Mouse (Mus musculus) intestine, postnatal 0 days (tissue): ENCODE results near the gene Ablim1. TPM values are rescaled to one million over a fixed set of nuclear protein-coding genes. Genes with fewer than 3 reads are reported as not detected.

Experiments
- ATAC-seq: fragments of 200-750 bp; cut with Nextera tagmentation; 2 replicates; pipeline ENCODE4 v1.8.0; 2017; ENCODE audit warnings: mild to moderate bottlenecking, moderate TSS enrichment, moderate library complexity
- H3K27ac ChIP-seq: fragments of 300-500 bp; sonication (generic); 2 replicates; pipeline ENCODE4 v1.5.1; 2014; ENCODE audit warnings: mild to moderate bottlenecking, low read depth, low read length, moderate library complexity
- H3K27me3 ChIP-seq: fragments of 300-500 bp; sonication (generic); replicated peaks from 2 replicates; pipeline ENCODE4 v1.6.1; 2014; ENCODE audit warnings: low read length, mixed read lengths; ENCODE audit not compliant: control insufficient read depth, insufficient read depth
- H3K36me3 ChIP-seq: fragments of 300-500 bp; sonication (generic); 2 replicates; pipeline ENCODE4 v1.6.1; 2014; ENCODE audit warnings: mild to moderate bottlenecking, moderate library complexity; ENCODE audit not compliant: control insufficient read depth, insufficient read depth
- H3K4me1 ChIP-seq: fragments of 300-500 bp; sonication (generic); replicated peaks from 2 replicates; pipeline ENCODE4 v1.6.1; 2014; ENCODE audit warnings: antibody characterized with exemption, low read length, mixed read lengths; ENCODE audit not compliant: control insufficient read depth, insufficient read depth
- H3K4me2 ChIP-seq: fragments of 300-500 bp; sonication (generic); replicated peaks from 2 replicates; pipeline ENCODE4 v1.6.1; 2014; ENCODE audit warnings: low read depth, mild to moderate bottlenecking, moderate library complexity
- H3K4me3 ChIP-seq: fragments of 300-500 bp; sonication (generic); 2 replicates; pipeline ENCODE4 v1.5.1; 2014; ENCODE audit warnings: low read depth, low read length
- H3K9ac ChIP-seq: fragments of 300-500 bp; sonication (generic); 2 replicates; pipeline ENCODE4 v1.6.1; 2014; ENCODE audit warnings: mild to moderate bottlenecking, low read depth, low read length
- H3K9me3 ChIP-seq: fragments of 300-500 bp; sonication (generic); 2 replicates; pipeline ENCODE4 v1.6.1; 2016; ENCODE audit warnings: mixed run types; ENCODE audit not compliant: control insufficient read depth
- CTCF ChIP-seq: sonication (generic); IDR thresholded peaks from 2 replicates; pipeline ENCODE4 v1.5.1; 2016; ENCODE audit warnings: low read depth, mild to moderate bottlenecking, control low read depth, antibody characterized with exemption, moderate library complexity
- WGBS: fragments of 180-500 bp; shearing (Covaris S2); extraction: QIAGEN DNeasy Blood & Tissue Kit; methylation state at CpG from one replicate; pipeline ENCODE4 v1.1.7; 2014; 5-methylcytosine and 5-hydroxymethylcytosine counted together
- polyA plus RNA-seq: library from polyadenylated mRNA; unstranded; fragments of >200 nt; fragmentation: Nextera tagmentation; extraction: Ambion mirVana; gene quantifications from 2 replicates; pipeline ENCODE4 v1.2.1, GENCODE M21; 2015

Gene Ablim1
- polyA plus RNA-seq, 1 experiment from 2014 or later: 24.4 TPM

DNA sequence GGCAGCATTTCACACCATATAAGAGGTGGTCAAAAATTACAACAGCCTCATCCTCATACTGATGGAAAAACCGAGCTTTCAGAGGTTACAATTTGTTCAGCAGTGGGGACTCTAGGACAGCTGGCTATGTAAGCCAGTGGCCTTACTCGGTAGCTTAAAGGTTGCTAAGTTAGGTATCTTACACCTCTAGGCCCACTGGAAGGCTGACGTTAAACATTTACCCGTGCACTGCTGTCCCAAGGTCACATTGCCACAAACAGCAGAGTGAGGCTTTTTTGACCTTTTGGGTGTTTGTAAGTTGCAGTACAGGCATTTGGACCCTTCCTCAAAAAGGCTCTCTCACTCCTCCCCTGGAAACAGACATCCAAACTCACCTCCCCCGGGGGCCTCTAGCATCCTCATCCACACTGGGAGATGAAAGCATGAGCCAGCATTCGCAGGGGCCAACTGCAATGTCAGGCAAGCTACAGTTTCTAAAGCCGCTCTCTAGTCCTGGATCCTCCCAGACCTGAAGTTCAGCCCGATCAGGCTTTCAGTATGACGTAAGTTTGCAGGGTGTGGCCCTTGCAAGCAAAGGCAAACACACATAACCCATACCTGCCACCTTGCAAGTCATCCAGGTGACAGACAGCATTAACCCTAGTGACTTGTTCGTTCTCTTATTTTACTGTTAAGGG is 132.7 kb downstream of the Ablim1 start:
- Histone ChIP-seq H3K36me3 (no peaks in the 10 kb centered on the region), H3K4me1 (0 out of 2 replicates have a peak, but pooled peaks cover 3% of the 10 kb centered on the region), H3K27me3 (no peaks in the 10 kb centered on the region), H3K27ac (peak overlapping the region; percentile 75), H3K9ac (no peak overlapping the region), H3K4me3 (no peak overlapping the region), H3K4me2 (0 out of 2 replicates have a peak overlapping the region, but pooled peaks have one; percentile 10), H3K9me3 (no peaks in the 10 kb centered on the region)
- ATAC-seq: peak; percentile 83
- no peak for TF ChIP-seq CTCF
- WGBS: 44% methylated on average over 10 of the region's 10 CpGs

DNA sequence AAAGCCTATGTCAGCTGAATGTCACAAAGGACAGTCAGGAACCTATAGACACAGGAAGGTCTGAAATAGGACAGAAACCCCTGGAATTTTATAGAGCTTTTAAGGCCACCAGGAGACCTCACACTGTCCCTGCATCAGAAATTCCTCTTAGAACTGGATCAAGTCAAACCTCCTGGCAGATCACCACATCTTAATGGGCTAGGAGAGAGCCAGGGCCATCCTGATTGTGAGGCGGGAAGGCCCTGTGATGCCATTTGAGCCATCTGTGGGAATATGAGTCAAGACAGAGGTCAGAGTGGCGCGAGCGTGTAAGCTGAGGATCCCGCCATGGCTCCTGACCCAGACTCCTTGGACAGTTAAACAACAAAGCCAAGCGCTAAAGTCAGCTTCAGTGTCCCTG is 133.4 kb downstream of the Ablim1 start:
- Histone ChIP-seq H3K27ac (peak overlapping the region; percentile 75), H3K4me2 (no peak overlapping the region), H3K36me3 (no peaks in the 10 kb centered on the region), H3K27me3 (no peaks in the 10 kb centered on the region), H3K4me1 (0 out of 2 replicates have a peak, but pooled peaks cover 3% of the 10 kb centered on the region), H3K4me3 (no peak overlapping the region), H3K9ac (no peak overlapping the region), H3K9me3 (no peaks in the 10 kb centered on the region)
- no peak for ATAC-seq
- 88% methylated on average over 6 of the region's 6 CpGs for WGBS
- no peak for TF ChIP-seq CTCF

DNA sequence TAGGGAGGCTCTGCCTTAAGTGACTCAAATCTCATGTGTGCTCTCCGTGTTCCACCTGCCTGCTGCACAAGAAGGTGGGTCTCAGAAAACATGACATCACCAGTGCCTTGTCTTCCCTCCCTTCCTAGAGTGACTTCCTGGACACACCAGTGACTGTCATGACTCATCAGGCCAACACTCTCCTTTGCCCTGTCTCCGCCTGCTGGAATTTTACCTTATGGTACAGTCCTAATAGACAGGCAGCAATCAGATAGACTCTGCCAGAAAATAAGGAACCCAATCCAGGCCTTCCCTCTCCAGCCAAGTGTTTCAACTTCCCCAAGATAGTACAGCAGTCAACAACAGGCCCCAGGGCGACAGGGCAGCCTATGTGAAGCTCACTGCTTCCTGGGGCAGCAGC is 133.8 kb downstream of the Ablim1 start:
- Histone ChIP-seq H3K27ac (peak overlapping the region; percentile 75), H3K36me3 (no peaks in the 10 kb centered on the region), H3K4me3 (no peak overlapping the region), H3K9me3 (no peaks in the 10 kb centered on the region), H3K9ac (no peak overlapping the region), H3K4me1 (0 out of 2 replicates have a peak, but pooled peaks cover 3% of the 10 kb centered on the region), H3K27me3 (no peaks in the 10 kb centered on the region), H3K4me2 (no peak overlapping the region)
- TF ChIP-seq CTCF: peak; percentile 42
- ATAC-seq: peak; percentile 67
- WGBS: 27% methylated on average over 3 of the region's 3 CpGs

DNA sequence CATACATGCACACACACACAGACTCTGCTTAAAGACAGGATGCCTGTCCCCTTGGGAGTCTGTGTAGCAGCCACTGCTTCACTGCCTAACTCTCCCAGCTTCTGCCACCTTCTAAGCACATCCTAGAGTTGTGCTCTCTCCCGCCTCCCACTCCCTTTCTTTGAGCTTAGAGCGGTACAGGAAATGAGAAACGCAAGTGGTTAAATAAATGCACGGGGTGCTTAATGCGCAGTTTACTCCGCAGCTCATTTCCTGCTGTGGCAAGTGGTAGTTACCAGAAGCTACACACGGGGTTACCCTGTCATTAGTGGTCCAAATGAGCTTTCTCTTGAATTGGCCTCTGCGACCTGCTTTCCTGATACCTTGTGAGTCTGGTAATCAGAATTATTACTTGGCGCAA is 134.4 kb downstream of the Ablim1 start:
- Histone ChIP-seq H3K27me3 (no peaks in the 10 kb centered on the region), H3K4me3 (no peak overlapping the region), H3K9me3 (no peaks in the 10 kb centered on the region), H3K4me2 (no peak overlapping the region), H3K27ac (peak overlapping the region; percentile 9; the same call in 1 of the 2 replicates), H3K9ac (no peak overlapping the region), H3K4me1 (0 out of 2 replicates have a peak, but pooled peaks cover 3% of the 10 kb centered on the region), H3K36me3 (no peaks in the 10 kb centered on the region)
- no peak for ATAC-seq
- WGBS: 64% methylated on average over 9 of the region's 9 CpGs
- TF ChIP-seq CTCF: no peak

- Histone ChIP-seq H3K4me2 (no peak overlapping the region), H3K4me1 (peaks cover 3% of the 10 kb centered on the region; the same call in 1 of the 2 replicates), H3K27me3 (no peaks in the 10 kb centered on the region), H3K4me3 (no peak overlapping the region), H3K9me3 (no peaks in the 10 kb centered on the region), H3K36me3 (no peaks in the 10 kb centered on the region), H3K9ac (no peak overlapping the region), H3K27ac (no peak overlapping the region)
- 79% methylated on average over 7 of the region's 7 CpGs for WGBS
- no peak for ATAC-seq
- no peak for TF ChIP-seq CTCF
Measured at GRCm38 (mm10) chr19:57179269-57179668, 135.4 kb downstream of the Ablim1 start.

DNA sequence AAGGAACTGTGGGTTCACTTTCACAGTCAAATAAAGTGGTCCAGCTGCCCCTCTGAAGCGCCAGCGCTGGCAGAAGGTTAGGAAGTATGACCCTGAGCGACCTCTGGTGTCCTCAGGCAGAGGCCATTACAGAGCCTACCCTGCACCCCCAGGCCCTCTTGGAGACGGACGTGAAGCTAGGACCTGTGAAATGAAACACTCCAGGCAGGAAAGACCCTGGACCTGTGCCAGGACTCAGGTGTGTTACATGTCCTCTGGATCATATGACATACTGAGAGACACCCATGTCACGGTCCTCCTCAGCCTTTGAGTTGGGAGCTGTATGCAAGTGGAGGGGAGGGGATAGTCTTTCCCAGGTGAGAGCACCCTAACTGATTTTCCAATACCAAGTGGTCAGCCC is 137.4 kb downstream of the Ablim1 start:
- H3K4me2 ChIP-seq: no peak overlapping the region
- ATAC-seq: no peak
- H3K9ac ChIP-seq: no peak overlapping the region
- TF ChIP-seq CTCF: no peak
- H3K9me3 ChIP-seq: no peaks in the 10 kb centered on the region
- WGBS: 74% methylated on average over 6 of the region's 6 CpGs
- no peak overlapping the region for H3K4me3 ChIP-seq
- no peaks in the 10 kb centered on the region for H3K36me3 ChIP-seq
- H3K4me1 ChIP-seq: peaks cover 6% of the 10 kb centered on the region; the same call in 1 of the 2 replicates
- H3K27ac ChIP-seq: no peak overlapping the region
- no peaks in the 10 kb centered on the region for H3K27me3 ChIP-seq
